Mouse (Mus musculus) heart, embryonic 10.5 days (tissue): ENCODE results near the gene Zfp598. TPM values are rescaled to one million over a fixed set of nuclear protein-coding genes. Genes with fewer than 3 reads are reported as not detected.

Experiments
- DNase-seq: peaks from one replicate; pipeline ENCODE4 v3.0.0-alpha.2; 2017; ENCODE audit warnings: low spot score
- H3K27ac ChIP-seq: fragments of 300-500 bp; sonication (generic); 2 replicates; pipeline ENCODE4 v1.5.1; 2016; ENCODE audit warnings: mild to moderate bottlenecking
- H3K27me3 ChIP-seq: fragments of 300-500 bp; sonication (generic); 2 replicates; pipeline ENCODE4 v1.6.1; 2016; ENCODE audit warnings: mild to moderate bottlenecking; ENCODE audit not compliant: poor library complexity, insufficient read depth, severe bottlenecking
- H3K36me3 ChIP-seq: fragments of 300-500 bp; sonication (generic); 2 replicates; pipeline ENCODE4 v1.6.1; 2016; ENCODE audit warnings: mild to moderate bottlenecking, moderate library complexity
- H3K4me1 ChIP-seq: fragments of 300-500 bp; sonication (generic); 2 replicates; pipeline ENCODE4 v1.6.1; 2016; ENCODE audit warnings: mild to moderate bottlenecking
- H3K4me3 ChIP-seq: fragments of 300-500 bp; sonication (generic); 2 replicates; pipeline ENCODE4 v1.5.1; 2016; ENCODE audit warnings: mild to moderate bottlenecking, moderate library complexity
- H3K9me3 ChIP-seq: fragments of 300-500 bp; sonication (generic); 2 replicates; pipeline ENCODE4 v1.6.1; 2016; ENCODE audit warnings: mild to moderate bottlenecking, moderate library complexity
- WGBS: fragments of 180-500 bp; shearing (Covaris S2); methylation state at CpG from one replicate; pipeline ENCODE4 v1.1.7; 2016; 5-methylcytosine and 5-hydroxymethylcytosine counted together
- polyA plus RNA-seq: library from polyadenylated mRNA; unstranded; fragments of >200 nt; fragmentation: Nextera tagmentation; extraction: Ambion mirVana; gene quantifications from 2 replicates; pipeline ENCODE4 v1.2.1, GENCODE M21; 2016

Zfp598 gene
- 22.3 and 26.2 TPM in 2 replicates for polyA plus RNA-seq

DNA sequence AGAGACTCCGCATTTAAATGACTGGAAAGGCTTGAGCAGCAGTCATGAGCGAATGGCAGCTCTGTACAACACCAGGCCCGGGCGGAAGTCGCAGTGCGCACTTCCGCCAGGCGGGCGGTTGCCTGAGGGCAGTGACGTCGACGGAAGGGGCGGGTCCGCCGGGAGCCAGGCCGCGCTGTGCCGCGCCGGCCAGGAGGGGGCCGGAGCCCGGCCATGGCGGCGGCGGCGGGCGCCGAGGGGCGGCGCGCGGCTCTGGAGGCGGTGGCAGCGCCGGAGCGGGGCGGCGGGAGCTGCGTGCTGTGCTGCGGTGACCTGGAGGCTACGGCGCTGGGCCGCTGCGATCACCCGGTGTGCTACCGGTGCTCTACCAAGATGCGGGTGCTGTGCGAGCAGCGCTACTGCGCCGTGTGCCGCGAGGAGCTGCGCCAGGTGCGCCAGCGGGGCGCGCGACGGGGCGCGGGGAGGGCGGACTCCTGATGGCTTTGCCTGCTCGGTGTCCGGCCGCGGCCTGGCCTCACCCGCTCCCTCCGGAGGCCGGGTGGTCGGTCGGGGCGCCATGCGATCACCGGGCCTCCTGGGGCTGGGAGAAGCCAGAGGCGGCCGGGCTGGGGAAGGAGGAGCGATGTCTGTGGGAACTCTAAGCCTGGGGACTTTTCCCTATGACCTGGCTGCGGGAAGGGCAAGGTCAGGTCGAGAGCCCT is at the start of gene Zfp598:
Gene Zfp598 (plus strand): TSS at position 143 of the 701 bp plus-strand sequence.
- Histone ChIP-seq H3K27ac (peak within 1 kb of the TSS; percentile 97), H3K4me3 (peak within 1 kb of the TSS; percentile 99), H3K27me3 (no peaks in the 10 kb centered on the region), H3K36me3 (no peaks in the 10 kb centered on the region), H3K9me3 (no peaks in the 10 kb centered on the region), H3K4me1 (peaks cover 48% of the 10 kb centered on the region)
- WGBS: under 1% methylated on average over 78 of the region's 80 CpGs
- peak; percentile 95 for DNase-seq

DNA sequence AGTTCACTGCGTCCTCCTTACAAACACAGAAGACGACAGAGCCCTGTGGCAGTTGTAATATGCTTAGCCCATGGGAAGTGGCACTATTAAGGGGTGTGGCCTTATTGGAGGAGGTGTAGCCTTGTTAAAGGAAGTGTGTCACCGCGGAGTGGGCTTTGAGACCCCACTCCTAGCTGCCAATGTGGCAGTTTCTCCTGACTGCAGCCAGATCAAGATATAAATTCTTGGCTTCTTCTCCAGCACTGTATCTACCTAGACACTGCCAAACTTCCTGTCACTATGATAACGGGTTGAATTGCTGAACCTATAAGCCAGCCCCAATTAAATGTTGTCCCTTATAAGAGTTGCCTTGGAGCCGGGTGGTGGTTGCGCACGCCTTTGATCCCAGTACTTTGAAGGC is 44.0 kb upstream of the Zfp598 start:
- Histone ChIP-seq H3K9me3 (no peaks in the 10 kb centered on the region), H3K4me3 (no peak overlapping the region), H3K27me3 (no peaks in the 10 kb centered on the region; the same call in 1 of the 2 replicates), H3K27ac (no peak overlapping the region), H3K36me3 (peaks cover 98% of the 10 kb centered on the region), H3K4me1 (no peaks in the 10 kb centered on the region)
- DNase-seq: no peak
- 90% methylated on average over 8 of the region's 8 CpGs for WGBS

GRCm38 (mm10) chr17:24628646-24629045 is 40.8 kb upstream of the Zfp598 start:
- Histone ChIP-seq H3K27me3 (peaks cover 1% of the 10 kb centered on the region; the same call in 1 of the 2 replicates), H3K9me3 (no peaks in the 10 kb centered on the region), H3K4me3 (no peak overlapping the region), H3K36me3 (peaks cover 73% of the 10 kb centered on the region), H3K4me1 (peaks cover 16% of the 10 kb centered on the region), H3K27ac (no peak overlapping the region)
- WGBS: 24% methylated on average over 5 of the region's 5 CpGs
- peak; percentile 89 for DNase-seq

DNA sequence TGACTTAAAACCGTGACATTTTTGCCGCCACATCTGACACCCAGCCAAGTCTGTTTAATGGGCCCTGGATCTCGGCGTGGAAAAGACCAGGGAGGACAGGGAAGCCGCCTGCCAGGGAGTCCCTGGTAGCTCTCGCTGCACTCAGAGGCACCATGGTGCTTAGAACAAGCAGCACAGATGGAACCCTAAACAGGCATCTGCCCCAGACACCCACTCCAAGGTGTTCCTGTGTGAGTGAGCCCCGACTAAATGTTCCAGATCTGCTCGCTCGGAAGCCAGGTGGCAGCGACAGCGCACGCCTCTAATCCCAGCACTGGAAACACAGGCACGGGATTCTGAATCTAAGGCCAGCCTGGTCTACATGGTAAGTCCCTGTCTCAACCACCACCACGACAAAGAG is 39.4 kb upstream of the Zfp598 start:
- peaks cover 59% of the 10 kb centered on the region for H3K36me3 ChIP-seq
- WGBS: 89% methylated on average over 14 of the region's 14 CpGs
- no peak overlapping the region for H3K4me3 ChIP-seq
- H3K4me1 ChIP-seq: peaks cover 25% of the 10 kb centered on the region
- H3K27me3 ChIP-seq: peaks cover 16% of the 10 kb centered on the region
- no peak overlapping the region for H3K27ac ChIP-seq
- H3K9me3 ChIP-seq: no peaks in the 10 kb centered on the region
- no peak for DNase-seq

DNA sequence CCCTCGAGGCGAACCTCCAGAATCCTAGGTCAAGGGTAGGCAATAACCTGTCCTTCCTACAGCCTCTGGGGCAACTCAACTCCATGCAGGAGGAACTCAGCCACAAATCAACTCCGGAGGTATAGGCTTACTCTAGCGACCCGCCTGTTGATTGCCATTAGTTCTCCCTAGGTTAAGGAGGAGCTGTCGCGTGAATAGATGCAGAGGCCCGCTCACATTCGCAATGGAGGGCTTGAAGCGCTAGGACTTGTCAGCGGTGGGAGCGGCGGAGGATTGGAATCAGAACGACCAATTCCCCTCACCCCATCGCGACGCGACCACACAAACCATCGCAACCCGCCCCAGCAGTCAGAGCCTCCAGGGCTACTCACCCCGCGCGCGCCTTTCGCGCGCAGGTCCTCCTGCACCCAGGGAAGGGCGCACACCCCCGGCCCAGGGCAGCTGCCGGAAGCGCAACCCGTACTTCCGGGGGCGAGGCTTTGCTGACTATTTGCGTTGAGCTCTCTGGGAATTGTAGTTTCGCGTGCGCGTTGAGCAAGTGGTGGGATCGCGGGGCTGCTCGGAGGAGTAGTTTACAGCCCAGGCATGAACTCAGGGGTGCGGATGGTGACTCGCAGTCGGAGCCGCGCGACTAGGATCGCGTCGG is 37.2 kb upstream of the Zfp598 start, which contains the start of the genes Tsc2 and Nthl1:
Gene Tsc2 (minus strand): TSS at position 464 of the 646 bp plus-strand sequence.
Gene Nthl1 (plus strand): TSS at position 514 of the 646 bp plus-strand sequence.
- WGBS: 2% methylated on average over 51 of the region's 51 CpGs
- peaks cover 38% of the 10 kb centered on the region for H3K36me3 ChIP-seq
- H3K9me3 ChIP-seq: no peaks in the 10 kb centered on the region

DNA sequence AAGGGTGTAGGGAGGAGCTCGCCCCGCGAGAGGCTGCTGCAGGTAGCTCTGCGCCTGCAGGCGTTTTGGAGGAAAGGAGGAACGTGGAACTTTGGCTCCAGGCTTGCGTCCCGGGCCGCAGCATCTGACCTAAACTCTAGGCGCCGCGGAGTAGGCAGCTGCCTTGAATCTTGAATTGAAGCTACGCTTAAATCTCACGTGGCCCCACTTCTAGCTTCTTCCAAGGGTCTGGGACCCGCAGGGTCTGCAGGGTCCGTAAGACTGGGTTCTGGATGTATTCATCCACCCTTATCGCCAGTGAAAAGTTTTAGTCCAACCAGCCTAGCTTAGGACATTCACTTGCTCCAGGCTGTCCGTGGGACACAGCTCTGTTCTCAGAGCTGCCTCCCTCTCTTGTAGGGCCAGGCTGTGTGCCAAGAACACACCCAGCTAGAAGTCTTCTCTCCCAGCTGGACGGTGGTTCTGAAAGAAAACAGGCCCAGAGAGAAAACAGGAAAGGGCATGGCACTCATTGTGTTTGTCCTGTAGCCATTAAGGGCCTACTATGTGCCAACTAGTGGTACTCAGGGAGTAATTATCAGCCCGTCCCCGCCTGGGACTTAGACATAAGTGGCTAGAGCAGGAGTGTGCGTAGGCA is 36.6 kb upstream of the Zfp598 start:
- no peak for DNase-seq
- WGBS: 9% methylated on average over 22 of the region's 22 CpGs

More for the DNA sequence above, 37.2 kb upstream of the Zfp598 start, which contains the start of the genes Tsc2 and Nthl1:
- H3K4me1 ChIP-seq: peaks cover 39% of the 10 kb centered on the region
- DNase-seq: peak; percentile 96
- H3K27ac ChIP-seq: peak within 1 kb of the TSS; percentile 90
- H3K4me3 ChIP-seq: peak within 1 kb of the TSS; percentile 75
- H3K27me3 ChIP-seq: peaks cover 28% of the 10 kb centered on the region

DNA sequence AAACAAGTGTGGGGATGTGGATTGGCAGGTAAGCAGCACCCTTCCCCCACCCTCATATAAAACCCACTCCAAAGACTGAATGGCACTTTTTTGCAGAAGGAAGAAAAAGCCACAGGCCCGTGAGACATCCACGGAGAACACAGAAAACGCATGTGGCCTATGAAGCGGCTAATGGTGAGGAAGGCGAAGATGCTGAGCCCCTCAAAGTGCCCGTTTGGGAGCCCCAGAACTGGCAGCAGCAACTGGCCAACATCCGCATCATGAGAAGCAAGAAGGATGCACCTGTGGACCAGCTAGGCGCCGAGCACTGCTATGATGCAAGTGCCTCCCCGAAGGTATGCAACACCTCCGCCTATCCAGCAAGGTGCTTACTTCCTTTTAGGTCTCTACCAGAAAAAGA is 35.7 kb upstream of the Zfp598 start:
- Histone ChIP-seq H3K9me3 (no peaks in the 10 kb centered on the region), H3K4me1 (peaks cover 45% of the 10 kb centered on the region), H3K36me3 (peaks cover 29% of the 10 kb centered on the region), H3K4me3 (no peak overlapping the region), H3K27me3 (peaks cover 42% of the 10 kb centered on the region), H3K27ac (0 out of 2 replicates have a peak overlapping the region, but pooled peaks have one; percentile 90)
- DNase-seq: no peak
- 95% methylated on average over 11 of the region's 11 CpGs for WGBS

More for the DNA sequence above, 36.6 kb upstream of the Zfp598 start:
- H3K27me3 ChIP-seq: peaks cover 33% of the 10 kb centered on the region
- no peaks in the 10 kb centered on the region for H3K9me3 ChIP-seq
- H3K4me1 ChIP-seq: peaks cover 42% of the 10 kb centered on the region
- peak overlapping the region; percentile 75 for H3K4me3 ChIP-seq
- H3K36me3 ChIP-seq: peaks cover 31% of the 10 kb centered on the region
- peak overlapping the region; percentile 90 for H3K27ac ChIP-seq

DNA sequence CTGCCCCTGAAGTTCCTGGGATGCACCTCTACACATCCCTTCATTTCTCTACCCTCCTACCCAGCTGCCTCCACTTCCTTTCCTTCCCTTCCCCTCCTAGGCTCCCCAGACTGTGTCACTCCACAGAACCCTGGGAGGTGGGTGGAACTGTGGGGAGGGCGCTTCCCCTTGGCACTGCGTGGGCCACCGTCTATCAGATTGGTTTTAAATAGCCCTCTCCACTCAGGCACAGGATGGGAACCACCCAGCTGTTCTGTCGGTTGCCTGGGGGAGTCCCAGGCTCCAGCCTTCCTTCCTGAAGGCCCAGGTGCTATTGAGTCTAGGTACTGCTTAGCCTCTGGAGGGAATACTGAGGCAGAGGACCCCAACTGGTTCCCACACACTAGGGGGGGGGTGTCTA is 34.5 kb upstream of the Zfp598 start:
- H3K4me3 ChIP-seq: no peak overlapping the region
- peaks cover 54% of the 10 kb centered on the region for H3K27me3 ChIP-seq
- H3K9me3 ChIP-seq: no peaks in the 10 kb centered on the region
- no peak overlapping the region; the same call in 1 of the 2 replicates for H3K27ac ChIP-seq
- H3K4me1 ChIP-seq: peaks cover 57% of the 10 kb centered on the region
- H3K36me3 ChIP-seq: peaks cover 30% of the 10 kb centered on the region
- DNase-seq: no peak
- WGBS: 75% methylated on average over 4 of the region's 4 CpGs

DNA sequence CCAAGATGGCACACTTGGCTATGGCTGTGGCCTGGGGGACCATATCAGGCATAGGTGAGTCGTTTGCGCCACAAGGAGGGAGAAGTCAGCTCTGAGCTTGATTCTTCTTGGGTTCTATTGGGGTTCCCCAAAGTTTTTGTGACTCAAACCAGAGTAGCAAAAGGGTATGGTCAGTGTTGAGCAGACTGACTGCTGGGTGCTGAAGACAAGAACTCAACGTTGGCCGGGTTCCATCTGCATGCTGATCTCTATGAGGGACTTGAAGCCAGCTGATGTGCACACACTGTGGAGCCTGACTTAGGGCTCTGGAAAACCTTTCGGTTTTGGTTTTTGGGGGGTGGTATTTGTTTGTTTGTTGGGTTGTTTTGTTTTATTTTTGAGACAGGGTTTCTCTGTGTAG is 33.8 kb upstream of the Zfp598 start:
- Histone ChIP-seq H3K27ac (no peak overlapping the region), H3K27me3 (peaks cover 61% of the 10 kb centered on the region), H3K4me1 (peaks cover 60% of the 10 kb centered on the region), H3K36me3 (peaks cover 30% of the 10 kb centered on the region), H3K9me3 (no peaks in the 10 kb centered on the region), H3K4me3 (no peak overlapping the region)
- 92% methylated on average over 5 of the region's 5 CpGs for WGBS
- DNase-seq: no peak

- H3K4me3 ChIP-seq: no peak overlapping the region
- peaks cover 30% of the 10 kb centered on the region for H3K36me3 ChIP-seq
- peaks cover 55% of the 10 kb centered on the region for H3K4me1 ChIP-seq
- WGBS: 44% methylated on average over 5 of the region's 5 CpGs
- no peak for DNase-seq
- peaks cover 71% of the 10 kb centered on the region for H3K27me3 ChIP-seq
- peak overlapping the region; percentile 32; the same call in 1 of the 2 replicates for H3K27ac ChIP-seq
- H3K9me3 ChIP-seq: no peaks in the 10 kb centered on the region
Observed at GRCm38 (mm10) chr17:24636781-24637481, 32.6 kb upstream of the Zfp598 start.

DNA sequence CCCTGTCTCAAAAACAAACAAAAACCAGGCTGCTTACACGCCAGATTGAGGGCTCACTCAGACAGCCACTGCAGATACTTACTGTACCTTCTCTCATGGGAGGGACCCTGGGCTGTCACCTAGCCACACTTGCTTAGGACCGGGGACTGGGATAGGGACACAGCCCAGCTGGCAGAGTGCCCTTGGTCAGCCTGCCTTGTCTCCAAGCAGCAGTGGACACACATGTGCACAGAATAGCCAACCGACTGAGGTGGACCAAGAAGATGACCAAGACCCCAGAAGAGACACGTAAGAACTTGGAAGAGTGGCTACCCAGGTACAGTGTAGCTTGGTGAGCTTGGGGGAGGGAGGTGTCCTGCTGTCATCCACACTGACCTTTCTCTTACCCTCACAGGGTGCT is 31.3 kb upstream of the Zfp598 start:
- H3K27me3 ChIP-seq: peaks cover 84% of the 10 kb centered on the region
- peaks cover 33% of the 10 kb centered on the region for H3K36me3 ChIP-seq

DNA sequence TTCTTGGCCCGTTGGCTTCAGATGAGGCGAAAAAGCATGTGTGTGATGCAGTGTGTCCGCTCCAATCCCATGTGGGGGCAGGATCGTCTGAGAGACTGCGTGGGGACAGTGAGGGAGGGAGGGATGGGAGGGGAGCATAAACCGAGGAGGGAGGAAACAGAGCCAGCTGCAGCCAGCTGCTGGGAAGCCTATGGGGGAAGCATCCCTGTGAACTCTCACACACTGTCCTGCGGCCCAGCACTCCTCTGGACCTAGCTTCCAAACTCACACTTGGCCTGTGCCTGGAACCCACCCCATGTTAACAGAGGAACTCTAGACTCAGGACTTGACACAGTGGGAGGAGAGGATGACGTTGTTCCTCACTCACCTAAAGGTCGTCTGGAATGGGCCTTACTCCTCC is 30.6 kb upstream of the Zfp598 start:
- H3K4me3 ChIP-seq: no peak overlapping the region
- H3K4me1 ChIP-seq: peaks cover 56% of the 10 kb centered on the region
- peaks cover 87% of the 10 kb centered on the region for H3K27me3 ChIP-seq
- WGBS: 62% methylated on average over 9 of the region's 9 CpGs
- H3K27ac ChIP-seq: peak overlapping the region; percentile 65
- no peak for DNase-seq
- peaks cover 33% of the 10 kb centered on the region for H3K36me3 ChIP-seq
- no peaks in the 10 kb centered on the region for H3K9me3 ChIP-seq

More for the DNA sequence above, 31.3 kb upstream of the Zfp598 start:
- no peaks in the 10 kb centered on the region for H3K9me3 ChIP-seq
- DNase-seq: no peak
- peak overlapping the region; percentile 65; the same call in 1 of the 2 replicates for H3K27ac ChIP-seq
- H3K4me3 ChIP-seq: no peak overlapping the region
- WGBS: 87% methylated on average over 4 of the region's 4 CpGs
- peaks cover 56% of the 10 kb centered on the region for H3K4me1 ChIP-seq
